Mouse (Mus musculus) spleen, postnatal 36 days (tissue): ENCODE data around the gene Mapkap1.

ENCODE experiments used
- DNase-seq, 2 experiments: peaks; one replicate each; pipeline ENCODE4 v3.0.0; 2022; ENCODE audit warnings: low spot score in 2 of 2, mixed read lengths in 1 of 2

Mapkap1 gene

GRCm38 (mm10) chr2:34530042-34530441 lies 123.5 kb downstream of the Mapkap1 start:
- no peak for DNase-seq

GRCm38 (mm10) chr2:34531801-34532298 lies 125.3 kb downstream of the Mapkap1 start:
- DNase-seq: no peak

- no peak for DNase-seq
These were observed 125.8 kb downstream of the Mapkap1 start for GRCm38 (mm10) chr2:34532394-34532793.

- DNase-seq: no peak
These were observed 126.7 kb downstream of the Mapkap1 start for GRCm38 (mm10) chr2:34533281-34533680.

GRCm38 (mm10) chr2:34534996-34535395 lies 128.4 kb downstream of the Mapkap1 start:
- no peak for DNase-seq

GRCm38 (mm10) chr2:34537356-34537755 lies 130.8 kb downstream of the Mapkap1 start:
- no peak for DNase-seq

GRCm38 (mm10) chr2:34543581-34543980 lies 137.0 kb downstream of the Mapkap1 start:
- DNase-seq: no peak

GRCm38 (mm10) chr2:34544021-34544420 lies 137.4 kb downstream of the Mapkap1 start:
- no peak for DNase-seq

- no peak for DNase-seq
These were observed 138.2 kb downstream of the Mapkap1 start for GRCm38 (mm10) chr2:34544646-34545395.

- DNase-seq: no peak
These were observed 139.7 kb downstream of the Mapkap1 start for GRCm38 (mm10) chr2:34546176-34546677.

GRCm38 (mm10) chr2:34547516-34547915 lies 140.9 kb downstream of the Mapkap1 start:
- no peak for DNase-seq

GRCm38 (mm10) chr2:34548961-34549360 lies 142.4 kb downstream of the Mapkap1 start:
- no peak for DNase-seq

GRCm38 (mm10) chr2:34549469-34549868 lies 142.9 kb downstream of the Mapkap1 start:
- no peak for DNase-seq

- DNase-seq: no peak
These were observed 146.2 kb downstream of the Mapkap1 start for GRCm38 (mm10) chr2:34552772-34553171.

GRCm38 (mm10) chr2:34553580-34554231 lies 147.1 kb downstream of the Mapkap1 start:
- DNase-seq: no peak

- no peak for DNase-seq
These were observed 153.6 kb downstream of the Mapkap1 start for GRCm38 (mm10) chr2:34560146-34560545.

GRCm38 (mm10) chr2:34563089-34563694 lies 156.6 kb downstream of the Mapkap1 start:
- no peak for DNase-seq

GRCm38 (mm10) chr2:34563865-34564264 lies 157.3 kb downstream of the Mapkap1 start:
- DNase-seq: no peak

GRCm38 (mm10) chr2:34566146-34566545 lies 159.6 kb downstream of the Mapkap1 start:
- DNase-seq: no peak

- no peak for DNase-seq
These were observed 160.0 kb downstream of the Mapkap1 start for GRCm38 (mm10) chr2:34566601-34567000.

GRCm38 (mm10) chr2:34569131-34569530 lies 162.6 kb downstream of the Mapkap1 start:
- DNase-seq: no peak

- no peak for DNase-seq
These were observed 163.8 kb downstream of the Mapkap1 start for GRCm38 (mm10) chr2:34570378-34570777.
